Mouse (Mus musculus): ENCODE measurements at regions not wholly inside any gene's neighbourhood (a gene's known extent, or its start where the extent isn't known, plus 50 kb on each side); places are given as distances from the start of the nearest gene placed in this dataset.

- no peak for DNase-seq
Observed at GRCm38 (mm10) chr16:20794721-20795120, 60.4 kb upstream of the Thpo start.

Measured in lung, postnatal 36 days (tissue).